In genomic region chr2:66200195-66200594, GRCm38 (mm10) we compare ENCODE assay signal across 19 mouse cellular contexts.
"Had no signal": no experiment of that assay in that cellular context is flagged by ENCODE, and none has a peak within 500 bp of the region (broad histone marks: within the 10 kb centered on the region; RNA-seq: fewer than 3 reads in every experiment).

No protein-coding gene starts in this region.

- H3K27ac ChIP-seq: kidney, postnatal 0 days; layer of hippocampus, adult 2 months; left cerebral cortex, adult 2 months; liver, embryonic 13.5 days; midbrain, embryonic 10.5 days; midbrain, embryonic 13.5 days; neural tube, embryonic 13.5 days had no signal

- DNase-seq: kidney, adult 2 months; kidney, postnatal 25 days; layer of hippocampus, adult 9-11 months; liver, embryonic 13.5 days; lung, embryonic 14.5 days; lung, postnatal 10 days; lung, postnatal 36 days; thymus, adult 18-20 months; thymus, postnatal 36 days had no signal

- H3K27me3 ChIP-seq: liver, embryonic 13.5 days; megakaryocyte, embryonic 14.5 days; midbrain, embryonic 13.5 days; neural tube, embryonic 13.5 days had no signal

- H3K9me3 ChIP-seq: liver, embryonic 13.5 days; megakaryocyte, embryonic 14.5 days; midbrain, embryonic 10.5 days; midbrain, embryonic 13.5 days; neural tube, embryonic 13.5 days had no signal

- H3K4me1 ChIP-seq: midbrain, embryonic 10.5 days; midbrain, embryonic 13.5 days; neural tube, embryonic 13.5 days had no signal

- ATAC-seq: intestine, postnatal 0 days; midbrain, embryonic 13.5 days; midbrain, embryonic 16.5 days had no signal

- H3K4me3 ChIP-seq: layer of hippocampus, adult 2 months; left cerebral cortex, adult 2 months; liver, embryonic 13.5 days; megakaryocyte, embryonic 14.5 days; midbrain, embryonic 10.5 days; midbrain, embryonic 13.5 days; myocyte; neural tube, embryonic 13.5 days had no signal

- H3K4me2 ChIP-seq: liver, embryonic 13.5 days; lung, embryonic 14.5 days; midbrain, embryonic 13.5 days; neural tube, embryonic 13.5 days had no signal

- H3K9ac ChIP-seq: liver, embryonic 13.5 days; lung, embryonic 14.5 days; midbrain, embryonic 13.5 days; neural tube, embryonic 13.5 days had no signal

- H3K36me3 ChIP-seq: liver, embryonic 13.5 days had no signal
